Mouse (Mus musculus) right cerebral cortex, postnatal 10 days (tissue): ENCODE measurements around the gene Ccdc38.
A peak's percentile ranks its signal among the peaks of the same experiment; 100 is the strongest.
"Not testable (repeated sequence)": the region's sequence is repeated elsewhere in the genome, so short reads cannot be mapped to it uniquely, and the experiment has no call there.

Source experiments
- DNase-seq, 2 experiments: peaks; one replicate each; pipeline ENCODE4 v3.0.0; 2021; ENCODE audit warnings: low spot score in 2 of 2

Gene Ccdc38

DNA sequence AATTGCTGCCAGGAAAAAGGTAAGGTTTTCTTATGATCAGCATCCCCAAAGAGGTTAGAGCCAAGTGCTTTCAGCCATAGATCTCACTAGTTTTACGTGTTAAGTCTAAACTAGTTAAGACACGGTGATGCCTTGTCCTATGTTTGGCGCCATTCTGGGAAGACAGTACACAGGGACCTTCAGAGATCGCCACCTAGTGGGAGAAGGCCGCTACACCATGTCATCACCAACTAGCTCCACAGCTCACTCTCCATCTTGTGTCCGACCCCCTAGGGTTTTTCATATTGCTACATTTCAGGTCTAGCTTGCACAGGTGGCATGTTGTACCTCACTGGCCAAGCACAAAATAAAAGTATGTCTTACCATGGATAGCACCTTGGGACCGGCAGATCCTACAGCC lies 8.6 kb downstream of the Ccdc38 start:
- DNase-seq, result peak; percentile 74 to 83

DNA sequence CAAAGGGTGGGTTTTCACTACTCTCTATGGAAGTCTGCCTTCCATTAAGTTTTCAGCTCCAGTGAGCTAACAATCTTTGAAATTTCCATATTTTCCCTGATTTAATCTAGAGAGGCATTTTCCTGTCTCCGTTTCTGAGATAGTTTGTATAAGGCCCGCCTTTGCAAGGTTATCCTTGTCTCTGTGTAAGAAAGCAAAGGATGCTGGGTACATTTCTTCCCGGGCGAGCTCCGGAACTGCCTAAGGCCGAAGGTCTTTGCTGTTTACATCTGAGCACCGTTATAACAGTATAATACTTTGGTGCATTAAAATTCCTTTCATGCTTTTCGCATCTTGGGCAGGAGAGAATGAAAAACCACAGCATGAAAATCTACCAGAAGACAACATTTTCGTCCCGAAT lies 9.4 kb downstream of the Ccdc38 start:
- no peak for DNase-seq

DNA sequence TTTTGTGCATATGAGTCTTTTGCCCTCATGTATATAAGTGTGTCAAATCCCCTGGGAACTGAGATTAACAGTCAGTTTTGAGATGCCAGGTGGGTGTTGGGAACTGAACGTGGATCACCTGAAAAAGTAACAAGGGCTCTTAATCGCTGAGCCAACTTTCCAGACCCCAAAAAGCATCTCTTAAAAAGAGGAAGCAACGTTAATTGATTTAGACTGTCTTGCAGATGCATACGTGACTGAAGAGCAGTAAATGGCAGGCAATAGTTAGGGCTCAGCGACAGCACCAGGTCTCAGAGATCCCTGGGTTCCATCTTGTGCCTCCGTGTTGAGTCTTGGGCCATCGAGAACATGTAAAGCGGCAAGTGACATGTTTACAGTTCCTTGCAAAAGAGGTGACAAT lies 12.2 kb downstream of the Ccdc38 start:
- DNase-seq, result no peak

DNA sequence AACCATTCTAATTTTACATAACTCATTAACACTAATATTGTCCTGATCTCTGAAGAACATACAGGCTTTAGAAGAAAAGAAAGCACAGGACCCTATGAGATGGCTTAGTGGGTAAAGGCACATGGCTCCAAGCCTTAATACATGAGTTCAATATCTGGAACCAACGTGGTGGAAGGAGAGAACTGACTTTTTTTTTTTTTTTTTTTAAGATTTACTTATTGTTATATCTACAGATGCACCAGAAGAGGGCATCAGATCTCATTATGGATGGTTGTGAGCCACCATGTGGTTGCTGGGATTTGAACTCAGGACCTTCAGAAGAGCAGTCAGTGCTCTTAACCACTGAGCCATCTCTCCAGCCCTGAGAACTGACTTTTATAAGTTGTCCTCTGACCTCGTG lies 17.5 kb downstream of the Ccdc38 start:
- not testable (repeated sequence) for DNase-seq

DNA sequence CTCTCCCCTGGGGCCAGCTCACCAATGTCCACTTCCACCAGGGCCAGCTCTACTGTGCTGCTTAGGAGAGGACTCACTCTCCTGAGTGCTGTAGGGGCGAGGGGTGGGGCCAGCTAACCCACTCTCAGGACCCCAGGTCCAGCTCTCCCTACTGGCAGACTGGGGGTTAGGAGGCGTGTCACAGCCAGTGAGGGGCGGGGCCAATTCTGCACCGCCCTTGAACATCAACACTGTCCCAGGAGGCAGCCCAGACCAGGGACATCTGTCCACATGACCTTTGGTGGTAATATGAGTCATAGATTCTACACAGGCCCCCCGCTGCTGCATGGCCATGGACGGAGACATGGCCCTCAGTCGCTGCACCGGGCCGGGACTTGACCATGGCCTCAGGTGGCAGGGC lies 19.4 kb downstream of the Ccdc38 start:
- DNase-seq, result no peak

DNA sequence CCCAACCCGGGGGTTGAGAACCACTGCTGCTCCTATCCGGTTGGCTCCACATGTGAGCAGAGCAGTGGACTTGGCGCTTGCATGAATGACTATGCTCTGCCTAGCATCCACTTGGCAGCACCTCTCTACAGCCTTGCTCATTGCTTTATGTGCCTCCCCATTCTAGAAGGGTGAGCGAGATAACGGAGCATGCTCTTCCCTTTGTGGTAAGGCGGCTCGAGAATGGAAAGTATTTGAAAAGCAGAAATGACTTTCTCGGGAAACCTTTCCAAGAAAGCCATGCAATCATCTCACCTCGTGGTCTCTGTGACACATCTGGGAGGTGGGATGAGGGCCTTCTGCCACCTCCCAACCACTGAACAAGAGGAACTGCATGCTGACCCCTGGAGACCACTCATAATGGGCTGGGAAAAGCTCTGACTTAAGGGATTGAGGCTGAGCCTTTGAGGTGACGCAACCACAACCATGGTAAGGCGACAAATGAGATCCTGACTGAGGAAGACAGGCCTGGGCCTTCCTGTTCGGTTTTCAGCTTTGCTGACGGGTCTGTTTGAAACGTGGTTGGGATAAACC lies 24.2 kb downstream of the Ccdc38 start:
- no peak for DNase-seq

DNA sequence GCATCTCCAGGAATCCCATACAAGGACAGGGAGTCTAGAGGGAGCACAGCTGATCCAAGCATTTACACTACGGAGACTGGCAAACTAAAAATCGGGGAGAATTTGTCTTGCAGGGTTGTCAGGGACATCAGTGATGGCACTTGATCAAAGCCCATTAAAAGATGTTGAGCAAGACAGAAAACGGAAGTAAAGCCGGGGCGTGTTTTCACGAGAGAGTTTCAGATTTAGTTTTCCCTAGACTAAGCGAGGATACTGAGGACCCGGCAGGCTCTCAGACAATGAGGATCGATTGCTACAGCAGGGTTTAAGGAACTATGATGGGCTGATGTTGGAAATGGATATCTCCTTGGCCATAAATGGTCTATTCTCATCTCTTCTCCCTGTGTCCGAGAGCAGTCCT lies 26.6 kb downstream of the Ccdc38 start:
- no peak for DNase-seq

DNA sequence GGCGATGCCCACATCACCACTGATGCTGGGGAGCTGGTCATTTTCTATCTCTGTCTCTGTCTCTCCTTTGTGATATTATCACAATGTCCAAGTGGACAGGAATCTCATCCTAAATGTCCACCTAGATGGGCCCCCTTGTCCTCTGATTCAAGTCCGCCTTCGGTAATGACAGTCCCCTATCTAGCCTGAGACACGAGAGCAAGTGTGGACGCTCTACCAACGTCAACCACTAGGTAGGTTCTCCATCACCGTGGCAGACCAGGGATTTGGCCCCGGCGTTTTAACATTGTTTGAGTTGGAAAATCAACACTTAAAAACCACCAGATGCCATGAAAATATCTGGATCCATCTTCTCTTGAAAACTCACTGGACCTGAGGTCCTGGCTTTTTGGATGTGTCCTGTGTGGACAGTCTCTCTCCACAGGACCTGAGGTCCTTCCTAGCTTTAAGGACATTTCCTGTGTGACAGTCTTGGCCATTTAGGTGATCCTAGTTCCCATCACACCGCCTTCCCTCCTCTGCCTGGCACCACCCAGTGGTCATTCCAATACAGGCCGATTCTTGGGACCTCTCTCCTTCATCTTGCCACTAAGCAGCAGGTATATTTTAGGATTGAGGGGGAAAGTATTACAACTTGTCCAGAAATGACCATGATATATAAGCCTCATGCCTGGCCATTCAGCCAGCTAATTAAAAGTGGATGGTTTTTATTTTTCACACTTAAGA lies 27.6 kb downstream of the Ccdc38 start:
- DNase-seq, result no peak

DNA sequence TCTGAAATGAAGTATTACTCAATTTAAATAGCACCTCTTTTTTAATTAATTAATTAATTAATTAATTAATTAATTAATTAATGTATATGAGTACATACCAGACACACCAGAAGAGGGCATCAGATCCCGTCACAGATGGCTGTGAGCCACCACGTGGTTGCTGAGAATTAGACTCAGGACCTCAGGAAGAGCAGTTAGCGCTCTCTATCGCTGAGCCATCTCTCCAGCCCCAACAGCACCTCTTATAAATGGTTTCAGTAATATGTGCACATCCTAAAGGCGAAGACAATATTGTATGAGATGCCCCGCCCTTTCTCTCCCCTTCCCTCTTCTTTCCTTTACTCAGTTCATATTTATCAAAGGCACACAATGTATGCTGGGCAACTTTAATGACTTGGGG lies 28.2 kb downstream of the Ccdc38 start:
- no peak for DNase-seq

DNA sequence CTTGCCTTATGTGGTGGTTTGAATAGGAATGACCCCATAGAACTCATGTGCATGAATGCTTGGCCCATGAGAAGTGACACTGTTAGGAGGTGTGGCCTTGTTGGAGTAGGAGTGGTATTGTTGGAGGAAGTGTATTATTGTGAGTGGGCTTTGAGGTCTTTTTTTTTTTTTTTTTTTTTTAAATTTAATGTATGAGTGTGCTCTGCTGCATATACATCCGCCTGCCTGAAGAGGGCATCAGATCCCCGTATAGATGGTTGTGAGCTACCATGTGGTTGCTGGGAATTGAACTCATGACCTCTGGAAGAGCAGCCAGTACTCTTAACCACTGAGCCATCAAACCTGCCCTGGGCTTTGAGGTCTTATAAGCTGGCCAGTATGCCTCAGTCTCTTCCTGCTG lies 31.8 kb downstream of the Ccdc38 start:
- DNase-seq, result no peak

DNA sequence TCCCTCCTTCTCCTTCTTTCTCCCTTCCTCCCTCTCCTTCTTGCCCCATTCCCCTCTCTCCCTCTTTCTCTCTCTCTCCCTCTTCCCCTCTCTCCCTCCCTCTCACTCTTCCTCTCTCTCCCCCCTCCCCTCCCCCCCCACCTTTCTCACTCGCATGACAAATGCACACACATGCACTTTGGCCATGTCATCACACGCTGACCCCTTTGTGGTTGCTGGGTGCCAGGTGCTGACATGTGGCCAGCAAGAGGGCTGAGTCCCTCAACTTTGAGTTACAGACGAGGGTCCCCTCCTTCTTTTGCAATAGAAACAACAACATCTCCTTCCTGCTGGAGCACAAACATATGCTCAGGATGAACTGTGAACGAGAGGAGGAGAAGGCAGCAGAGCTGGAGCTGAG lies 34.5 kb downstream of the Ccdc38 start:
- DNase-seq, result no peak

DNA sequence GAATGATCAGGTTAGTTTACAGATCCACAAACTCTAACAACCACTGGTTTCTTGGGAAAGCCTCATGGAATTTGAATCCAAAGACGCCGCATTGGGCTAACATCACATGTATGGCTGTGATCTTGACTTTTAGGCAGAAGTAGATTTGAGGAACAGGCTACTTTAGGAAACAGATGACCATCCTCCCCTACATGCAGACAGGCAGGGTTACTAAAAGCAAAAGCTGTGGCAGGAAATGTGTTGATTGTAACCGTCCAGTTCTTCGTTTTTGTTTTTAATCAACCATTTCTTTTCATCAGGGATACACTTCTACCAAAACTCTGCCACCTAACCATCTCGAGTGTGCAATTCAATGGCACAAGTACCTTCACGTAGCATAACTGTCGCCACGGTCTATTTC lies 35.5 kb downstream of the Ccdc38 start:
- DNase-seq, result no peak

DNA sequence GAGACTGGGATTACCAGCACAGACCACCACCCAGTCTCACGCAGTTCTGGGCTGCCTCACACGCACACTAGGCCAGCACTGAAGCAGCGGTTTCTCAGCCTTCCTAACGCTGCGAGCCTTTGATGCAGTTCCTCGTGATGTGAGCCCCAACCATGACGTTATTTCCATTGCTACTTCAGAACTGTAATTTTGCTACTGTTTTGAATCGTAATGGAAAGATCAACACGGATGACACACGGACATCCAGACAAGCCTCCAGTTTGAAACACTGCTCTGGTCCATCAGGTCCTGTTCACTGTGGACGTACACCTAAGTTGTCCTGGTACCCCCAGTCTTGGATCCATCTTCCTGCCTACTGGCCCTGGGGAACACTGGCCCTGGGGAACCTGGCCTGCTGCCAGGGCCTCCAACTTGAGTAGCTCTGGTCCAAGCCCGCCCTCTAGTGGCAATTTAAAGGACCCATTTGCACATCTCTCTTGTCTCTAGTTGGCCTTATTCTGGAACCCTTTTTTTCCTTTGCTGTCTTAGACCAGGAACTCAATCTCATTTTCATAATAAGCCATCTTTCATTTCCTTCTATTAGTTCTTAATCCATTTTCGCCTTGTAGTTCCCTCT lies 36.9 kb downstream of the Ccdc38 start:
- peak; percentile 77 to 85 for DNase-seq

DNA sequence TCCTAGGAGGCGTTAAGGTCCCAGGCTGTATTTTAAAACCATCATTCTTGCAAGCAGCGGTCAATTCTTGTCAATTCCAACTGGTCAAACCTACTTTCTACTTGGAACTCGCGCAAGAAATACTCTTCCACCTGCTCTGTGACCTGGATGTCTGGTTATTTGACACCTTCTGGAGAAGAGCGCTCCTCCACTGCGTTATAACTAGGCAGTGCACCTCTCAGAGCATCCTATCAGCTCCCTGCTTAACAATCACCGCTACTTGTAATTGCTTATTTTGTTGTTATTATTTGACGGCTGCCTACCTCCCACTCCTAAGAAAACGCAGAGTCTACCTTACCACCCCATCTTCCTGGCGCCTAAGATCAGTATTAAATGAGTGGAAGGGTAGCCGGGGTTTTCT lies 48.4 kb downstream of the Ccdc38 start:
- DNase-seq, result no peak

DNA sequence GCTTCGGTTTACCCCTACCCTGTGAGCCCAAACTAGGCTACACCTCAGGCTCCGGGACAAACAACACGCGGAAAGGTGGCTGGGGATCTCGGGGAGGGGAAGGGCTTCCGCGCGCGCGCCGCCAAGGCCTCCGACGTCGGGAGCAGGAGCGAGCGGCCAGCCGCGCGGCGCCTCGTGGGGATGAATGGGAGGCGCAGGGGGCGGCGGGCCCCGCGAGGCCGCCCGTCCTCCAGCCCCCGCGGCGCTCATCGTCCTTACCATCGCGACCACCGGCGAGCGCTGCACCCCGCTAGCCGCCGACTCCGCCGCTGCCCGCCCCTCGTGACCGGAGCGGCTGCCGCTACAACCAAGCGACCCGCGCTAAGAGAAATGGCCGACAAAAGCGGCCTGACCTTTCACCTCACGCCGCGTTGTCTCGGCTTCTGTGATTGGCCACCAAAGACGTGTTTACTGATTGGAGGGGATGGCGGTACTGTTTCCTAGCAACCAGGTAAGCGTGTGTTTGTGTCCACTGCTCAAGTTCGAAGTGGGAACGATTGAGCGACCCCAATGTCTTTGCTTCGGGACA lies 48.9 kb downstream of the Ccdc38 start, which contains the start of gene Snrpf:
Gene Snrpf, minus strand, starts transcription at position 426 of the 568 bp plus-strand sequence.
- peak; percentile 95 for DNase-seq

DNA sequence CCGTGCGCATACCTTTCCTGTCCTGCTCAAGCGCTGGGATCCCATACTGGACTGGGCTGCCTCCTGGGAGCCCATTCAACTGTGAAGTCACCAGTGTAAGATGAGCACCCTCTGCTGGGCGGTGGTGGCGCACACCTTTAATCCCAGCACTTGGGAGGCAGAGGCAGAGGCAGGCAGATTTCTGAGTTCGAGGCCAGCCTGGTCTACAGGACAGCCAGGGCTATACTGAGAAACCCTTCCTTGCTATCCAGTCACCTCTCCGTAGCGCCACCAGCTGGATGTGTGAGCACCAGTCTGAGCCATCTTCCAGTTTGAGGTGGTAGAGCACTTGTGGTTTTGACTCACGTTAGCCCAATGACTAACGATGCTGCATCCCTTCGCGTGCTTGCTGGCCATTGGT lies 52.0 kb downstream of the Ccdc38 start:
- DNase-seq, result no peak

DNA sequence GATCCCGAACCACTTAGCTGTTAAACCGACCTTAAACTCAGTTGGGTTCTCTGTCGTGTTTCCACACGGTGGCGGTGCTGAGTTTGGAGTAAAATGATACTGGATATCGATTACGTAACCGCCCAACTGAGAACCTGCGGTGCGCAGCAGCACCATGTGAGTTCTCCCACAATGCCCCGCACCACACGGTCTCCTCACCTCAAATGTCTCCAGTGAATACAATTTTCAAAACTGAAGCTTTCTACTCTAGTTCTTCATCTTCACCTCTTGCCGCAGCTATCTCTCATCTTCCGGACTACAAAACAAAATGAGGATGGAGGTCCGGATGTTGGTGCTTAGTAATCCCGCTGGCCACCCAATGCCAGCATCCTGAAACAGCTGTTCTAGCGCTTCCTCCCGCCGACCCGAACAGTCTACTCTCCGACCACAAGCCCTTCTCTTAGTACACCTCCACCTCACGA lies 53.6 kb downstream of the Ccdc38 start:
- DNase-seq, result peak; percentile 93 to 94

DNA sequence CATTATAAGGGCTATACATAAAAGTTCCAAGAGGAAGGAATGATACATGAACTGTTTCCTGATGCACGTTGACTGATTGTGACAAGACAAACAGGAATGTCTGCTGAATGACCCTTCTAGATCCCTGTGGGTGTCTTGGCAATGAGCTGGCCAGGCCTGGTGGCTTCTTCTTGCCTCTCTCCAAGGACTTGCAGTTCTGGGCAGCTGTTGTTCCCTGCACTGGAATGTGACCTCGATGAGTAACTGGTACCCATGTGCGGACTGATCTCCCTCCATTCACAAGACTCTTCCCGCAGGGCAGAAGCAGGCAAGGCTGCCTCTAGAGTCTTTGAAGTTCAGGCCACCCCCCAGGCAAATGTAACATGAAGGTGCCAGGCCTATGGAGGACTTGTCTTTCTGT lies 55.4 kb downstream of the Ccdc38 start:
- DNase-seq, result no peak

DNA sequence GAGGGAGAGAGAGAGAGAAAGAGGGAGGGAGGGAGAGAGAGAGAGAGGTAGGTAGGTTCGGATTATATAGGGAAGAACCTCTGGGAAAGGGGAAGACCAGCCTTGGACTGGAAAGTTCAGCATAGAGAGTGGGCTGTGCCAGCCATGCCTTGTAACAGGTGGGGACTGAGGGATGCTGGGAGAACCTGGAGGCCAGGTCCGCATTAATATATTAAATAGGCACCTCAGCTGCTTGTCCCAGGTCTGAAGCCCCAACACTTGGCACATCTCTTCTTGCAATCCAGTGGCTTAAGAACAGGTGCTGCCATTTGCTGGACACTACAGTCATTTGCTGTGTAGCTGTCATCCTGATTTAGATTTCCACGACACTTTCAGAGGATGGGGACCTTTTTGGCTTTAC lies 56.2 kb downstream of the Ccdc38 start:
- no peak for DNase-seq

DNA sequence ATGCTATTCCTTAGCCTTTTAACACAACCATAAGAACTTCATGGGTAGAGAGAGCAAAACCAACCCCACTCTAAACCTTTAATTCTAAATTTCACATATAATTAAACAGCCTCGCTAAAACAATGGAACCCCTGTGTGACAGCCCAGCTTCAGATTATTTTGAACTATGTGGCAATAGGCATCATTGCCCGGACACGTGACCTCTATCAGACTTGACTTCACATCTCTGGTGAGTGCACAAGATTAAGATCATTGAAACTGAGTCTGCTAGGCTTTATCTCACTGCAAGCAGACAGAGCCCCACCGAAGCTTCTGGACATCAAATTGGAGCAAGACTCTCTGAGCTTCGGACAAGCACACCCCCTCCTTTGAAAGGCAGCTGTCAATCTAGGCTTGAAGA lies 61.9 kb downstream of the Ccdc38 start:
- no peak for DNase-seq

DNA sequence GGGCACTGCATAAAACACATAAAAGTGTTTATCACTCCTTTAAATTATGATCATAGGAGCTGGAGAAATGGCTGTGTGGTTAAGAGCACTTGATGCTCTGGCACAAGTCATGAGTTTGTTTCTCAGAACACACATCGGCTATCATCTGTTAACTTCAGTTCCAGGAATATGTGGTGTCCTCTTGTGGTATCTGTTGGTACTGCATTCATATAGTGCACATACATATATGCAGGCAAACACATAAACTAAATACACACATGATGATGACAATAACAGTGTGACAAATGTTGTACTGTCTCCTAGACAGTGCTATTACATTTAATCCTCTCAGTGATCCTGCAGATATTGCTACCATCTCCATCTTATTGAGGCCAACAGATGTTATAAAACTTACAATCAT lies 62.8 kb downstream of the Ccdc38 start:
- no peak for DNase-seq

DNA sequence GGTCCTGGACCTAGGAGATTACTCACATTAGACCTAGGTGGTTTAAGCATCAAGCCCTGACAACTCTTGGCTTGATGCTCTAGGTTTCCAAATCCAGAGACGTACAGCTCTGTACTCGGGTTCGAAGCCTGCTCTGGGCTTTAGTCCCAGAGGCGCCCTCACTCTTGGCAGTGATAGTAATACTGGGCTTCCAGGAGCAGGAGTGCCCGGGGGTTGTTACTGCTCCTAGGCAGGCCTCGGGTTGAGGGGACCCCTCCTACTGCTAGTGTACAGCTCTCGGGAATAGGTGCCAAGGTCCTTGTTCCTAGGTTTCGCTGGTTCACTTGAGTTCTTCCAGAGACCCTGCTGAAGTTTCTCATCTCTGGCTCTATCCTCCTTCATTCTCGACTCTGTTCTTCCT lies 65.9 kb downstream of the Ccdc38 start:
- DNase-seq, result no peak

DNA sequence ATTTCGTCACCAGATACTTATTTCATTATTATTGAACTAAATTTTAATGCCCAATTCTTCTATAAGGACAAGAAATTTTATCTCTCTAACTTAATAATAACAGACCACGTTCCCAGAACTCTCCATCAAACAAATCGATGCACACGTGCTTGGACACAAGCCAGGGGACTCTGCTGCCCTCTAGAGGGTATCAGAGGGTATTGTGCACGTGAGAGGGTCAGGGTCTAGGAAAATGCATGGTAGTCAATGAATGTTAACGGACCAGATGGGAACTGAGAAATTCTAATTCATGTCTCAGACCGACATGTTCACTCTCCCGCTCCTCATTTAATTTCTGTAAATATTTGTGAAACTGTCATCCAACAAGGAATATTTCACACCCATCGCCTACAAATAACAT lies 67.6 kb downstream of the Ccdc38 start:
- DNase-seq, result no peak
